Mouse (Mus musculus): ENCODE measurements around the gene Gcnt4. TPM values are rescaled to one million over a fixed set of nuclear protein-coding genes. Genes with fewer than 3 reads are reported as not detected.
A peak's percentile ranks its signal among the peaks of the same experiment; 100 is the strongest.

Gene Gcnt4
- polyA plus RNA-seq, 1 experiment from 2014 or later = 0.14 TPM

DNA sequence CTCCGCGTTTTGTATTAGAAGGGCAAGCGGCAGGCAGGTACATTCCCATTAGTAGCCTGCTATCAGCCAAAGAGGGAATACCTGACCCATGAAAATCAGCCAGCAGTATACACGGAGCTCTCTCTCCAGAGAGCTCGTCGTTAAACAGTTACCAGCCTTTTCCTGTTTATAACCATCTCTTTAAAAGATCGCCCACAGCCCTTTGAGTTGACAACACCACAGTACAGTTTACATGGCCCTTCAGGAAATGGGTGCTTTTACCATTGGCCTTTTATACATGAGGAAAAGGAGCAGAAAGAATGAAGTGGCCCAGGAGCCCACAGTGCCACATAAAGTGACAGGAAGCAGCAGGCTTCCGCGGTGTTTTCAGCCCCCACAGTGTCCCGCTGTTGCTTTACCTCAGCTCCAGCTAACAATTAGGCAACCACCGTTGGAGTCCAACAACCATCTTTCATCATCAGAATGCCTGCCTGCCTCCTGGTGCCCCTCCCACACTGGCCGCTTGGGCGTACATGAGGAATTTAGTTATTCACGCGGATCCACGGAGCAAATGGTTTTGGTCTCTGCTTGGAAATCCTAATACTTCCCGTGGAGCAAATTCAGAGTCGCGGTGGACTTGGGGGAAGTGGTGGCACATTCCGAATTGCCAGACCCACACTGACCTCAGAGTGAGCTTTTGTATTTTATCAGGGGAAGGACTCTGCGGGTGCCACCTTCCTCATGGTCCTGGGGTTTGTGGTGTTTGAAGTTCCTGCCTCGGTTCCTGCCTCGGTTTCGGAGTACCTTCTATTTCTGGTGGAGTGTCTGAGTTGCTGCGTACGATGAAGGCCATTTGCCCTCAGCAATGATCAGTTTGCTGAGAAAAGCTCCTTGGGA, 59.0 kb downstream of the Gcnt4 start:
- no peak overlapping the region for H3K4me3 ChIP-seq (ENCODE audit: low read length)
- WGBS = 52% methylated on average over 26 of the region's 26 CpGs

GRCm38 (mm10) chr13:96984688-96985087, 60.2 kb downstream of the Gcnt4 start:
- no peak for ATAC-seq
- H3K9me3 ChIP-seq (ENCODE audit: control insufficient read depth, low read length) = no peaks in the 10 kb centered on the region
- no peak overlapping the region for H3K9ac ChIP-seq (ENCODE audit: low read depth, low read length)
- H3K36me3 ChIP-seq (ENCODE audit: control insufficient read depth, insufficient read depth, low read length) = no peaks in the 10 kb centered on the region
- no peaks in the 10 kb centered on the region for H3K27me3 ChIP-seq (replicated peaks; ENCODE audit: control insufficient read depth, insufficient read depth, low read length)
- WGBS = 79% methylated on average over 5 of the region's 5 CpGs
- no peak overlapping the region for H3K27ac ChIP-seq (ENCODE audit: low read depth, low read length)
- H3K4me2 ChIP-seq (ENCODE audit: low read length) = no peak overlapping the region
- no peak overlapping the region for H3K4me3 ChIP-seq (ENCODE audit: low read length)
- H3K4me1 ChIP-seq (ENCODE audit: control insufficient read depth, insufficient read depth, low read depth, low read length) = no peaks in the 10 kb centered on the region

More for the DNA sequence above, 59.0 kb downstream of the Gcnt4 start:
- no peak overlapping the region for H3K9ac ChIP-seq (ENCODE audit: low read depth, low read length)
- no peaks in the 10 kb centered on the region for H3K9me3 ChIP-seq (ENCODE audit: control insufficient read depth, low read length)
- no peak for ATAC-seq
- no peaks in the 10 kb centered on the region for H3K27me3 ChIP-seq (replicated peaks; ENCODE audit: control insufficient read depth, insufficient read depth, low read length)
- no peaks in the 10 kb centered on the region for H3K36me3 ChIP-seq (ENCODE audit: control insufficient read depth, insufficient read depth, low read length)
- H3K4me1 ChIP-seq (ENCODE audit: control insufficient read depth, insufficient read depth, low read depth, low read length) = no peaks in the 10 kb centered on the region
- H3K4me2 ChIP-seq (ENCODE audit: low read length) = peak overlapping the region; percentile 30
- H3K27ac ChIP-seq (ENCODE audit: low read depth, low read length) = no peak overlapping the region

DNA sequence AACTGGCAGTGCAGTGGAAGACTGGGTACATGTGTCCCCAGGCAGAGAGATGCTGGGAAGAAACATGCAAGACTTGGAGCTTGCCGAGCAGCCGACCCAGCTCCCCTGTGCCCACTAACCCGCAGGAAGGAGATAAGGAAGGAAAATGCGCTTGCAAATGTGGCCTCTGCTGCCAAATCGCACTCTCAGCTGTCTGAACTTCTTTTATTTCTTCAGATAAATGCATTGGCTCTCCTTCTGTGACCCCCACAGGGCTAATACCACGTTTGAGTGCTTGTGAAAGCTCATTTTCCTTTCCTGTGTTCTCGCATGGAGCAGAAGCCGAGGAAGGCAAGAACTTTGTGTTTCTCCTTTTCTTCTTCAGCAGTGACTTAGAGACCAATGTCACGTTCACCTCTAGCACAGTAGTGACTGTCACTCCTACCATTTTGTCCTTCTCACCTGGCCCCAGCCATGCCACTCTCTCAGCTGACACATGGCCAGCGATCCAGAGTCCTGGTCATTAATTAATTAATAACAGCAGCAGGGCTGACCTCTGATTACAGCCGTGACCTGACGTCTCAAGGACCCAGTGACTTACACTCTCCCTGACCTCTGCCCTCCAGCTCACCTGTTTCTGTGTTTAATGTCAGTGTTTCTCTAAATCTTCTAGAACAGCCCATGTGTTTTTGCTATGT, 61.2 kb downstream of the Gcnt4 start:
- H3K36me3 ChIP-seq (ENCODE audit: control insufficient read depth, insufficient read depth, low read length) = no peaks in the 10 kb centered on the region
- H3K4me2 ChIP-seq (ENCODE audit: low read length) = no peak overlapping the region
- ATAC-seq = peak; percentile 34; the same call in 1 of the 2 replicates
- no peak overlapping the region for H3K27ac ChIP-seq (ENCODE audit: low read depth, low read length)
- no peak overlapping the region for H3K4me3 ChIP-seq (ENCODE audit: low read length)
- H3K9me3 ChIP-seq (ENCODE audit: control insufficient read depth, low read length) = no peaks in the 10 kb centered on the region
- 52% methylated on average over 12 of the region's 12 CpGs for WGBS
- no peaks in the 10 kb centered on the region for H3K27me3 ChIP-seq (replicated peaks; ENCODE audit: control insufficient read depth, insufficient read depth, low read length)
- no peaks in the 10 kb centered on the region for H3K4me1 ChIP-seq (ENCODE audit: control insufficient read depth, insufficient read depth, low read depth, low read length)
- H3K9ac ChIP-seq (ENCODE audit: low read depth, low read length) = no peak overlapping the region

DNA sequence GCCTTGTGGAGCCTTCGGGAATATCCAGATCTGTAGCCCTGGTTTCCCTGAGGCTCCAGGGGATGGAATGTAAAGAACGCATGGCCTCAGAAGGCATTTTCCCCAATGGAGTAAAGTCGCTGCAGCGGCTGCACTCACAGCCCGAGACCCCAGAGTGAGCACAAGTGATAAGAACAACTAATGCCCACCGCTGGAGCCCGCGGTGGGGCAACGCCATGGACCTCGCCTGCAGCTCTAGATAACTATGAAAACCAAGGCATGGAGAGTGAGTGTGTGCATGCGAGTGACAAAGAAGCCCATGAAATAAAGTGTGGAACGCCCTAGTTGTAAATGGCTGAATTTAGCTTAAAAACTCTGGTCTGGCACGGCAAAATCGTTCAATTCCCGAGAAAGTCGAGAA, 64.6 kb downstream of the Gcnt4 start:
- Histone ChIP-seq H3K4me3 (ENCODE audit: low read length) (no peak overlapping the region), H3K27ac (ENCODE audit: low read depth, low read length) (no peak overlapping the region), H3K27me3 (replicated peaks; ENCODE audit: control insufficient read depth, insufficient read depth, low read length) (no peaks in the 10 kb centered on the region), H3K4me2 (ENCODE audit: low read length) (no peak overlapping the region), H3K9me3 (ENCODE audit: control insufficient read depth, low read length) (no peaks in the 10 kb centered on the region), H3K4me1 (ENCODE audit: control insufficient read depth, insufficient read depth, low read depth, low read length) (no peaks in the 10 kb centered on the region), H3K36me3 (ENCODE audit: control insufficient read depth, insufficient read depth, low read length) (no peaks in the 10 kb centered on the region), H3K9ac (ENCODE audit: low read depth, low read length) (no peak overlapping the region)
- 98% methylated on average over 16 of the region's 16 CpGs for WGBS
- no peak for ATAC-seq

GRCm38 (mm10) chr13:96990045-96990444, 65.6 kb downstream of the Gcnt4 start:
- Histone ChIP-seq H3K36me3 (ENCODE audit: control insufficient read depth, insufficient read depth, low read length) (no peaks in the 10 kb centered on the region), H3K4me2 (ENCODE audit: low read length) (no peak overlapping the region), H3K4me1 (ENCODE audit: control insufficient read depth, insufficient read depth, low read depth, low read length) (no peaks in the 10 kb centered on the region), H3K9me3 (ENCODE audit: control insufficient read depth, low read length) (no peaks in the 10 kb centered on the region), H3K27ac (ENCODE audit: low read depth, low read length) (no peak overlapping the region), H3K9ac (ENCODE audit: low read depth, low read length) (no peak overlapping the region), H3K27me3 (replicated peaks; ENCODE audit: control insufficient read depth, insufficient read depth, low read length) (no peaks in the 10 kb centered on the region), H3K4me3 (ENCODE audit: low read length) (no peak overlapping the region)
- no peak for ATAC-seq
- 91% methylated on average over 3 of the region's 3 CpGs for WGBS

DNA sequence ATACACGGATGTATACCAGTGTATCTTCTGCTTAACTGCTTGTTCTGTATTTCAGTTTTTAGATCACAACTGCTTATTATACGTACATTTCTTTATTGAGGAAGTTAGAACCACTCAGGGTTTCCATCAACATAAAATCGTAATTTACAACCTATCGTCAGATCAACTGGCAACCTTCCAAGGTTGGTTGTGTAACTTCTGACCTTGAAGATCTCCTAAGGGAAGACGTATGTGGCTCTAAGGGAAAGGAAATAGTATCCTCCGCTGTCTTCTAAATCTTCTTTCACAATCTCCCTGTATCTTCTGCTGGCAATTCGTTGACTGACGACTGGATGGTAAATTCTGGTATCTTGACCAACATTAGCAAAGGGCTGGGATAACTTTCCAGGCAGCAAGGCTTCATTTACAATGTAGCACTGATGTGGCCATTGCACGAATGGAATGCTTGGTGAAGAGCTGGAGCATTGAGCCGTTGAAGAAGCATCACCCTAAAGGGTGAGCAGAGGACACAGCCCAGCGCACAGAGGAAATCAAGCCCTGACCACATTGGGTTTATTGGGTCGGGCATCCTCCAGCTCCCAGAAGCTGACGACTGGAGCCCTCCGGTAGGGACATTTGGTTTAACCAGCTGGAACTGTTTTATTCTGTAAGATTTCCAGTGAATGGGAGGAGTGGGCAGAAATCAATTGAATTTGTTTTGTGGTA, 66.2 kb downstream of the Gcnt4 start:
- no peak overlapping the region for H3K9ac ChIP-seq (ENCODE audit: low read depth, low read length)
- WGBS = 81% methylated on average over 14 of the region's 14 CpGs
- H3K27me3 ChIP-seq (replicated peaks; ENCODE audit: control insufficient read depth, insufficient read depth, low read length) = no peaks in the 10 kb centered on the region
- H3K36me3 ChIP-seq (ENCODE audit: control insufficient read depth, insufficient read depth, low read length) = no peaks in the 10 kb centered on the region
- no peak for ATAC-seq
- H3K4me3 ChIP-seq (ENCODE audit: low read length) = no peak overlapping the region
- H3K27ac ChIP-seq (ENCODE audit: low read depth, low read length) = no peak overlapping the region
- no peaks in the 10 kb centered on the region for H3K9me3 ChIP-seq (ENCODE audit: control insufficient read depth, low read length)
- H3K4me1 ChIP-seq (ENCODE audit: control insufficient read depth, insufficient read depth, low read depth, low read length) = no peaks in the 10 kb centered on the region
- no peak overlapping the region for H3K4me2 ChIP-seq (ENCODE audit: low read length)

DNA sequence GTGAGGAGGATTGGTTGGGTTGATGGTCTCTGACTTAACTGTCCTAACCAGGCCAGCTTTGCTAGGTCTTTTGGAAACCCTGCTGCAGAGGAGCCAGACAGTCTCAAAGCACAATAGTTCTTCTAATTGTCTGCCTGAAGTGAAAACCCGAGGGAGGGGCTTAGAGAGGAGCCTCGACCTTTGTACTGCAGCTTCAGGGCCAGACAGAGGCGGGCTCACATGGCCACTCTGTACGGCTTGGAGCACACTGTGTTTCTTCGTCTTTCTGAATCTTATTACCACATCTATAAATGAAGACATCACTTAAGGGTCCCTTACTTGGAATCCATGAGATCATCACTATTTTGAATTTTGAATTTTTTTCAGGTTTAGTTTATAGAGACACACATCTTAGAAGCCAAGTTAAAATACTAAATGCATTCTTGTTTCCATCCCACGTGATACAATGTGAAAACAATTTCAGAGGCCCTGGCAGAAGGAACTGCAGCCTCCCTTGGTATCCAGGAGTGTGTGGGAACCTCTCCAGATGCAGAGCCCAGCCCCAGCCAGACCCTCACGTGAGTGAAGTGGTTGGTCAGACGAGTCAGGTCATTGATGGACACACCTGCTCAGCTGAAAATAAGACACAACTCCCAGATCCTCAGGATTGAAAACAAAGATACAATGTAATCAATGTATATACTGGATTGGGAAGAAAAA, 69.0 kb downstream of the Gcnt4 start:
- 31% methylated on average over 8 of the region's 8 CpGs for WGBS

DNA sequence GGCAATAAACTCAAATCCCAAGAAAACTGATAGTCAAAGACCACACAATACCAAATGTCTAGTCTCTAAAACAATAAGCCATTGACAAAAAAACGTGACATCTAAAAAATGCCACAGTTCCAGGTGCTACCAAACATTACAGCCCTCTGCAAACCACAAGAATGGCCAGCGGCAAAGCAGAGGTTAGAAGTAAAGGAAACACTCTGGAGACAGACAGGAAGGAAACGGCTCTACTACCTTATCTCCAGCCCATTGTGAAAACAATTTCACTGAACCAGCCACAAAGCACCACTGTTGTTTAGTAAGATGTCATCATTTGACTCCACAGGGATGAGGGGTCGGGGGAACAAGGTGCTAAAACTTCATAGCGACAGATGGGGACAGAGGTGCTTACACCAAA, 70.8 kb downstream of the Gcnt4 start:
- Histone ChIP-seq H3K27ac (ENCODE audit: low read depth, low read length) (no peak overlapping the region), H3K9ac (ENCODE audit: low read depth, low read length) (no peak overlapping the region), H3K4me2 (ENCODE audit: low read length) (no peak overlapping the region), H3K9me3 (ENCODE audit: control insufficient read depth, low read length) (no peaks in the 10 kb centered on the region), H3K27me3 (replicated peaks; ENCODE audit: control insufficient read depth, insufficient read depth, low read length) (no peaks in the 10 kb centered on the region), H3K36me3 (ENCODE audit: control insufficient read depth, insufficient read depth, low read length) (no peaks in the 10 kb centered on the region), H3K4me3 (ENCODE audit: low read length) (no peak overlapping the region), H3K4me1 (ENCODE audit: control insufficient read depth, insufficient read depth, low read depth, low read length) (no peaks in the 10 kb centered on the region)
- ATAC-seq = no peak
- WGBS = 83% methylated on average over 5 of the region's 5 CpGs

More for the DNA sequence above, 69.0 kb downstream of the Gcnt4 start:
- no peak overlapping the region for H3K4me2 ChIP-seq (ENCODE audit: low read length)
- H3K27me3 ChIP-seq (replicated peaks; ENCODE audit: control insufficient read depth, insufficient read depth, low read length) = no peaks in the 10 kb centered on the region
- no peaks in the 10 kb centered on the region for H3K36me3 ChIP-seq (ENCODE audit: control insufficient read depth, insufficient read depth, low read length)
- no peak overlapping the region for H3K4me3 ChIP-seq (ENCODE audit: low read length)
- no peaks in the 10 kb centered on the region for H3K9me3 ChIP-seq (ENCODE audit: control insufficient read depth, low read length)
- no peak overlapping the region for H3K9ac ChIP-seq (ENCODE audit: low read depth, low read length)
- no peaks in the 10 kb centered on the region for H3K4me1 ChIP-seq (ENCODE audit: control insufficient read depth, insufficient read depth, low read depth, low read length)
- H3K27ac ChIP-seq (ENCODE audit: low read depth, low read length) = no peak overlapping the region
- ATAC-seq = no peak

Data from hindbrain, embryonic 16.5 days (tissue).